Mouse (Mus musculus): Measurements from ENCODE around the gene Hps3.

GRCm38 (mm10) chr3:19948552-19948951 lies 86.6 kb downstream of the Hps3 start:
- TF ChIP-seq CTCF (conservative IDR thresholded peaks at IDR 0.05; ENCODE audit: low read length), result no peak
- no peak for TF ChIP-seq NANOG (IDR thresholded peaks at IDR 0.05; ENCODE audit: borderline replicate concordance, low read length)
- TF ChIP-seq POU5F1 (IDR thresholded peaks at IDR 0.05; ENCODE audit: borderline replicate concordance, low read length), result no peak

All from E14TG2a.4 (cell line).